Mouse (Mus musculus) thymus, postnatal 36 days (tissue): ENCODE measurements at regions not wholly inside any gene's neighbourhood (a gene's known extent, or its start where the extent isn't known, plus 50 kb on each side); places are given as distances from the start of the nearest gene placed in this dataset.

Experiments
- DNase-seq, 2 experiments: peaks; one replicate each; pipeline ENCODE4 v3.0.0; 2022; ENCODE audit warnings: mixed read lengths in 2 of 2

- DNase-seq: no peak
Observed at GRCm38 (mm10) chr15:33758771-33759170, 598.9 kb downstream of the 9430069I07Rik start.
